Mouse (Mus musculus): ENCODE results near the gene Rbm15. TPM values are rescaled to one million over a fixed set of nuclear protein-coding genes. Genes with fewer than 3 reads are reported as not detected.

Rbm15 gene
- polyA plus RNA-seq (2016; fragmentation: Nextera tagmentation; extraction: Ambion mirVana), result 15.3 and 17.3 TPM in 2 replicates

DNA sequence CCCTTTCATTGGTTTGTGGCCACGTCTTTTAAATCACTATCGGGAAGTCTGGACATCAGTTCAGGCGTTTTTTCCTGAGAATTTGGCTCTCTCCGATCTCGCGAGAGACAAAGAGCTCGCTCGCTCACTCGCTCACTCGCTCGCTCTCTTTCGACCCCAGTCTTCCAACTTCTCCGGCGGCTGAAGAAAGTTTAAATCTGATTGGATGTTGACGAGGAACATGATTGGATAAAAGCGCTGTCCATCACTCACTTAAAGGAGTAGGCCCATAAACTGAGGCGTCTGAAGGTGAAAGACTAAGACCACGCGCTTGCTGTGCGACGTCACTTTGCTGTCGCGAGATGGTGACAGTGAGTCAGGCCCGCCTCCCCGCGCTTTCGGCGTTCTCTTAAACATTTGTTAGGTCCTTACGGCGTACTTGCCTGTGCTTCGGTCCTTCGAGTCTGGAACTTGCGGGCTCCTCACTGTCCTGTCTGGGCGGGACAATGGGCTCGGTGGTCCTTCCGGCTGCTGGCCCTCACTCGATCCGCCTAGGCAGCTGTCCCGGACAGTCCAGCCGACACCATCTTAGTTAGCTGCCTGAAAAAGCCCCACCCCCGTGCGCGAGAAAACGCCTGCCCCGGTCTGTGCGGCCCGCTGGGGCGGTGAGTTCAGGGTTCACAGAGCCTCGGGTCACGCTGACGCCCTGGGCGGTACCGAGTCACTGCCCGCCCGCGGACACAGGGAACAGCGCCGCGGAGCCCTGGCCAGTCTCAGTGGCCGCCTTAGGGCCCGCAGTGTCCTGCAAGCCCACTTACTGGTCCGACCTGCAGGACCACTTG lies at the start of gene Rbm15:
Gene Rbm15, minus strand, starts transcription at position 293 of the 821 bp plus-strand sequence.
- peak within 1 kb of the TSS; percentile 96 for H3K27ac ChIP-seq
- peak within 1 kb of the TSS; percentile 93 for H3K4me2 ChIP-seq
- H3K36me3 ChIP-seq (replicated peaks), result peaks cover 17% of the 10 kb centered on the region
- H3K27me3 ChIP-seq, result no peaks in the 10 kb centered on the region
- H3K9me3 ChIP-seq, result no peaks in the 10 kb centered on the region
- H3K4me3 ChIP-seq (replicated peaks), result peak within 1 kb of the TSS; percentile 96
- peak; percentile 93 for ATAC-seq (ENCODE audit: low FRiP score)
- under 1% methylated on average over 62 of the region's 62 CpGs for WGBS
- H3K4me1 ChIP-seq, result peaks cover 25% of the 10 kb centered on the region
- H3K9ac ChIP-seq, result peak within 1 kb of the TSS; percentile 92

DNA sequence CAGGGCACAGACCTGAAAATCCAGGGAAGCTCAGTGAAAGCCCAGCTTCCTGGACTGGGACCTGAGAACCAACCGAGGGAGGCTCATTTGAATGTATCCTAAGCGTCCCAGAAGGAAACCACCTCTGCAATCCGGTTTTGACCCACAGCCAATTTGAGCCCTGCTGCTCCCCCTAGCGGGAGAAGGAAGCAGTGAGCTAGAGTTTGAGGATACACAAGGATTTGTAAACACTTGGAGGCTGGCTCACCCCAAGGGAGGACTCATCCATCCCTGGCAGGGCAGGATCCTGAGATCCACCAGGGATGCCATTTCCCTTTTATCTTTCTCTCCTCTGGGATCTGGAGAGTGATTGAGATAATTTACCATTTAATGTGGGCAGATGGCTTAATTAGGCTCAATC lies 45.9 kb upstream of the Rbm15 start:
- H3K36me3 ChIP-seq (replicated peaks), result no peaks in the 10 kb centered on the region
- H3K9me3 ChIP-seq, result no peaks in the 10 kb centered on the region
- H3K4me2 ChIP-seq, result no peak overlapping the region
- no peak overlapping the region for H3K9ac ChIP-seq
- H3K27ac ChIP-seq, result no peak overlapping the region
- H3K27me3 ChIP-seq, result peaks cover 5% of the 10 kb centered on the region; the same call in 1 of the 2 replicates
- no peaks in the 10 kb centered on the region; the same call in 1 of the 2 replicates for H3K4me1 ChIP-seq
- no peak for ATAC-seq (ENCODE audit: low FRiP score)
- H3K4me3 ChIP-seq (replicated peaks), result no peak overlapping the region
- WGBS, result 8% methylated on average over 4 of the region's 4 CpGs

DNA sequence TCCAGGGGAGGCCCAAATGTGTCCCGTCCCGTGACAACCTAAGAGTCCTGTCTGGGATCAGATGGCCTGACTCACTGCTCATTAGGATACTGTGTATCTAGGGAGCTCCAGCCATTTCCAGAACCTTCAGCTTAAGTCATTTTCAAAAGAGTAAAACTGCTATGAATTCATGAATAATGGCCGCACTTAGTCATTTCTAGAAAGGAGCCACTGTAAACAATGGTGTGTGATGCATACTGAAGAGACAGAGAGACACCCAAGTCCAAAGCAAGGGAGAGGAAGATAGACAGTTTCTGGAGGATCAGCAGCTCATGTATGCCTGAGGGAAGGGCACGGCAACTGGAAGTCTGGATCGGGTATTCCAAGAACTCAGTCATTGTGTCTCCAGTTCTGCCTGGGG lies 45.2 kb upstream of the Rbm15 start:
- WGBS, result 89% methylated on average over 5 of the region's 5 CpGs
- Histone ChIP-seq H3K36me3 (replicated peaks) (no peaks in the 10 kb centered on the region), H3K9me3 (no peaks in the 10 kb centered on the region), H3K4me1 (no peaks in the 10 kb centered on the region; the same call in 1 of the 2 replicates), H3K4me3 (replicated peaks) (no peak overlapping the region), H3K27me3 (peaks cover 7% of the 10 kb centered on the region; the same call in 1 of the 2 replicates), H3K9ac (no peak overlapping the region), H3K27ac (no peak overlapping the region), H3K4me2 (no peak overlapping the region)
- no peak for ATAC-seq (ENCODE audit: low FRiP score)

DNA sequence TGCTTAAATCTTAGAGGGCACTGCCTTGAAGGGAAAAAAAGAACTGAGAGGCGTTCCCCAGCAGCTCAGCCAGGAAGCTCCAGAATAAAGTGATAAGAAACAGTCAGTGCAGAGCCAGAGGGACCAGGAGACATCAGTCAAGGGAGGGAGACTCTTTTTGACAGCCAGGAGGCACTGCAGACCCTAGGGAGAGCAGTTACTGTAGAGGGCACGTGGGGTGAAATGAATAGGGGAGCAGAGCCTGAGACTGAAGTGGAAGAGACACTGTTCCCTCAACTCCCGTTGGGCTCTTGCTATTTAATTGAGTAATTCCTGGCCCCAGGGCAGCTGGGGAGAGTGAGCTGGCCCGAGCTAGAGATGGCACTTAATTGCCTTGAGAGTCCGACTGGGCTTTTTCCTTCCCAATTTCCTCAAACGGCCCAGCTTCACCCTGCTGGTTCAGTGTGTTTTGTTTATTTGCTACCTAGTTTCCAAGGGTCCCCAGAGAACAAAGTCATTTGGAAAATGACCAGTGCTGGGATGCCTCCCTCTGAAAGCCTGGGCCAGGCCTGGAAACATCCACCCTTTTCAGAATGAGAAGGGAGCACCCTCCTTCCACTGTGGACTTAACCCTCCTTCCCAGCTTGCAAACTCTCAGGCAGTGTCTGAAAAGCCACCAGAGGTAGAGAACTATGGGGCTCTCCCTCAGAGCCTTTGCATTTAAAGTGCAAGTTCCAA lies 41.6 kb upstream of the Rbm15 start:
- H3K4me3 ChIP-seq (replicated peaks), result no peak overlapping the region
- H3K9ac ChIP-seq, result no peak overlapping the region
- ATAC-seq (ENCODE audit: low FRiP score), result no peak
- 12% methylated on average over 6 of the region's 6 CpGs for WGBS
- H3K4me2 ChIP-seq, result no peak overlapping the region
- peaks cover 7% of the 10 kb centered on the region; the same call in 1 of the 2 replicates for H3K27me3 ChIP-seq
- H3K4me1 ChIP-seq, result no peaks in the 10 kb centered on the region; the same call in 1 of the 2 replicates
- H3K9me3 ChIP-seq, result no peaks in the 10 kb centered on the region
- no peak overlapping the region for H3K27ac ChIP-seq
- H3K36me3 ChIP-seq (replicated peaks), result no peaks in the 10 kb centered on the region

DNA sequence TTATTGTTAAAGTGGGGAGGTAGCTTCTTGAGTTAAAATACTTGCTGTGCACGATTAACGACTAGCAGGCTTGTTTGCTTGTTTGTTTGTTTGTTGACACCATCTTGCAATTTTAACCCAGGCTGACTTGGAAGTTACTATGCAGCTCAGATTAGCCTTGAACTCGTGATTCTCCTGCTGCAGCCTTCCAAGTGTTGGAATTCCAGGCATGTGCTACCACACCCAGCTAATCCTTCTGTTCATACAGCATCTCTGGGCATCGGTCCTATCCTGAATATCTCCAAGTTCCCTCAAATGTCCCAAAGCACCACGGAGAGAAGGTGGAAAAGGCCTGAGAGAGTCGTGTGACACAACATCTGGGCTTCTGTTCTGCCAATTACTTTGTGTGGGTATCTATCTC lies 35.7 kb upstream of the Rbm15 start:
- 83% methylated on average over 6 of the region's 6 CpGs for WGBS
- no peak overlapping the region for H3K4me2 ChIP-seq
- no peak overlapping the region for H3K9ac ChIP-seq
- 0 out of 2 replicates have a peak, but pooled peaks cover 3% of the 10 kb centered on the region for H3K27me3 ChIP-seq
- no peak overlapping the region for H3K4me3 ChIP-seq (replicated peaks)
- H3K4me1 ChIP-seq, result peaks cover 3% of the 10 kb centered on the region; the same call in 1 of the 2 replicates
- H3K9me3 ChIP-seq, result no peaks in the 10 kb centered on the region
- H3K36me3 ChIP-seq (replicated peaks), result no peaks in the 10 kb centered on the region
- ATAC-seq (ENCODE audit: low FRiP score), result no peak
- no peak overlapping the region for H3K27ac ChIP-seq

DNA sequence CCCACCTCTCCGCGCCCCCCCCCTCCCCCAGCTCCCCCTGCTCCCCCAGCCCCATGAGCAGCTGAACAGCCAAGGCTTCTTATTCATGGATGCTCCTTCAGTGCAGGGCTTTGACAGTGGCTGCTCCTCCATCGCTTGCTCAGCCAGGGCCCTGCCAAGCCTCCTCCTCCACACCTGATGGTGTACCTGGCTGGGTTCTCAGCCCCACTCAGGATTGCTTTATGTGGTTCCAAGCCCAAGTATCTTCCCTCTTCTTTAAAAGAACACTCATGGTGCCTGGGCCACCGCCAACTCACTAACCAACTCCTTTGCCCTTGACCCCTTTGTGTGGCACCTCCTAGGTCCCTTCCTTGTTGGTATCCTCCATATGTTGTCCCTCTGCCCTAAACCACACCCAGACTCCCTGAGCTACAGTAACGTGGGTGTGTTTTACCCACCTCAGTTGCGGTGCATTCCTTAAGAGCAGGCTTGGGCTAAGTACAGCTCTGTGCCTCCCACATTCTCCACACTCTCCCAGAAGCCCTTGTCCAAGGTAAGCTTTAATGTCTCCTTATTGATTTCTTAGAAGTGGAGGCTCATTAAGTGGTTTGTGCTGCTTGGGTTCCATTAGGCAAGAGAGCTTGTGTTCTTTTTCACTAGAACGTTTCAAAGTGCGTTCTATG lies 34.6 kb upstream of the Rbm15 start:
- H3K4me3 ChIP-seq (replicated peaks), result no peak overlapping the region
- no peaks in the 10 kb centered on the region for H3K36me3 ChIP-seq (replicated peaks)

DNA sequence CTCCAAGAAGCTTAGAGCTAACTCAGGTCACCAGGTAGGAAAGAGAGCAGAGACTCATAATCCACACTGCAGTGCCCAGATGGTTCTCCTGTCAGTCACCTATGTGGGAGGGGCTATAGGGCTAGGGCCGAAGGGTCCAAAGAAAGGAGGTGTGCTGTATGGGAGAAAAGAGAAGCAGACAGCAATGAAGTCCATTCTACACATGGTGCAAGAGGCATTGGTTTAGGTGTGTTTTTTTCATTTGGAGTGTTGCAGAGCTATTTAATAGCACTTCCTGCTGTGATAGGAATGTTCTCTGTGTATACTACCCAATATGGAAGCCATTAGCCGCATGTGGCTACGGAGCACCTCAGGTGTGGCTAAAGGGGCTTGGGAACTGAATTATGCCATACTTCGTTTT lies 31.9 kb upstream of the Rbm15 start:
- Histone ChIP-seq H3K27ac (no peak overlapping the region), H3K4me2 (no peak overlapping the region), H3K9me3 (no peaks in the 10 kb centered on the region), H3K4me1 (peaks cover 3% of the 10 kb centered on the region; the same call in 1 of the 2 replicates), H3K9ac (no peak overlapping the region), H3K36me3 (replicated peaks) (no peaks in the 10 kb centered on the region), H3K27me3 (peaks cover 3% of the 10 kb centered on the region; the same call in 1 of the 2 replicates), H3K4me3 (replicated peaks) (no peak overlapping the region)
- no peak for ATAC-seq (ENCODE audit: low FRiP score)
- 83% methylated on average over 4 of the region's 4 CpGs for WGBS

More for the DNA sequence above, 34.6 kb upstream of the Rbm15 start:
- no peak overlapping the region for H3K27ac ChIP-seq
- ATAC-seq (ENCODE audit: low FRiP score), result no peak
- peaks cover 3% of the 10 kb centered on the region; the same call in 1 of the 2 replicates for H3K27me3 ChIP-seq
- H3K4me1 ChIP-seq, result peaks cover 3% of the 10 kb centered on the region; the same call in 1 of the 2 replicates
- no peak overlapping the region for H3K4me2 ChIP-seq
- WGBS, result 91% methylated on average over 8 of the region's 8 CpGs
- H3K9ac ChIP-seq, result no peak overlapping the region
- H3K9me3 ChIP-seq, result no peaks in the 10 kb centered on the region

DNA sequence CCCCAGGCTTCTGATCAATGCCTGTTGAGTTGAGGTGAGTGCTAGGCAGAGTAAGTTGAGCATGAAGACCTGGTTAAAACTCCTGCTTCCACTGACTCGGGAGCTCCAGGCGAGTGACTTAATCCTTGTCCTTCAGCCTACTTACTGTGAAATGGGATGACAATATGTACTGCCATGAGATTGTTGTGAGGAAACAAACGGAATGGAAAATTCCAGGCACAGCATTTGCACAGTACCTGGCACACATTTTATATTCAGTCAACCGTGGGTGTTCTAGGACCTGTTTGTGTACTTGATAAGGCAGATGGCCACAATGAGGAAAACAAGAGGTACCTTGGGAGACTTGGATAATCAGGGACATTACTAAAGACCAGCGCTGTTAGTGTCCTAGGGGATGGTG lies 29.9 kb upstream of the Rbm15 start:
- H3K36me3 ChIP-seq (replicated peaks), result no peaks in the 10 kb centered on the region
- peaks cover 3% of the 10 kb centered on the region; the same call in 1 of the 2 replicates for H3K4me1 ChIP-seq
- no peak overlapping the region for H3K27ac ChIP-seq
- H3K27me3 ChIP-seq, result peaks cover 3% of the 10 kb centered on the region; the same call in 1 of the 2 replicates
- WGBS, result 84% methylated on average over 5 of the region's 5 CpGs
- no peak overlapping the region for H3K4me2 ChIP-seq
- H3K9me3 ChIP-seq, result no peaks in the 10 kb centered on the region
- no peak overlapping the region for H3K9ac ChIP-seq
- ATAC-seq (ENCODE audit: low FRiP score), result no peak
- no peak overlapping the region for H3K4me3 ChIP-seq (replicated peaks)

DNA sequence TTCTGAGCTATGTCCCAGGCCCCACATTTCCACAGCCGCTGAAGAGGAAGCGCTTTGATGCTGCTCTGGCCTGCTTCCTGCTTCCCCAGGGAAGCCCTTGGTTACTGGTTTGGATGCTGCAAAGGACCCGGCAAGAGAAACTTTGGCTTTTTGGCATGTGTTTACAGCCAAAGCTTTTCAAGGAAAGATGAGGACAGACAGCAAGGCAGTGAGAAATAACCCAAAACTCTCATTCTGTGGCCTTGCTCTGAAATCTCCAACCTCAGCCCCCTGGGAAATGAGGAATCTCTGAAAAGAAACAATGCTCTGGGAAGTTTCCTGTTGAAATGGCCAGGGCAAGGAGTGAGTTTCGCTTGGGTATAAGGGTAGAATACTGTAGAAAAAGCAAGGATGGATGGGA lies 26.9 kb upstream of the Rbm15 start:
- Histone ChIP-seq H3K4me3 (replicated peaks) (no peak overlapping the region), H3K27me3 (peaks cover 3% of the 10 kb centered on the region; the same call in 1 of the 2 replicates), H3K4me2 (no peak overlapping the region), H3K36me3 (replicated peaks) (no peaks in the 10 kb centered on the region), H3K9ac (no peak overlapping the region), H3K27ac (no peak overlapping the region), H3K9me3 (no peaks in the 10 kb centered on the region), H3K4me1 (peaks cover 5% of the 10 kb centered on the region)
- no peak for ATAC-seq (ENCODE audit: low FRiP score)
- 78% methylated on average over 4 of the region's 4 CpGs for WGBS

DNA sequence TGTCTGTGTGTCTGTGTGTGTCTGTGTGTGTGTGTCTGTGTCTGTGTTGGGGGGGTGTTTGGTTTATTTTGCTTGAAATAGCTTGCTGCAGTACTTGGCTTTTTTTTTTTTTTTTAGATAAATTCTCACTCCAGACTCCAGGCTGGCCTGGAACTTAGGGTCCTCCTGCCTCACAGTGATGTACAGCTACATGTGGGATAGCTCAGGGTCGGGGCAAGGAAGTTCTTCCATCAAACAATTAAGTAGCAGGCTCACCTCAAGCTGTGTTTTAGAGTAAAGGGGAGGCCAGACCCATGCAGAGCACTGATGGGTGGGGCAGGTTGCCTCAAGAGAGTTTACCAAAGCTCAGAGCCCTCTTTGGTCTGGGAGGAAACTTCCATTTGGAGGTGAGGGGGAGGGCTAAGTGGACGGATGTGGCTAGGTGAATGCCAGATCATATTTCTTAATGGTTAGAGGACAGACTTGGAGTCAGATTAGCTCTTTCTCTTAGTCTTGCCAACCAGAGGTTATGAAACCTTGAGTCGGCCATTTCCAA lies 24.3 kb upstream of the Rbm15 start:
- no peak overlapping the region for H3K4me2 ChIP-seq
- ATAC-seq (ENCODE audit: low FRiP score), result no peak
- peaks cover 3% of the 10 kb centered on the region; the same call in 1 of the 2 replicates for H3K27me3 ChIP-seq
- H3K4me1 ChIP-seq, result peaks cover 5% of the 10 kb centered on the region
- WGBS, result 55% methylated on average over 3 of the region's 3 CpGs
- no peaks in the 10 kb centered on the region for H3K9me3 ChIP-seq
- no peak overlapping the region; the same call in 1 of the 2 replicates for H3K9ac ChIP-seq
- H3K4me3 ChIP-seq (replicated peaks), result no peak overlapping the region
- no peaks in the 10 kb centered on the region for H3K36me3 ChIP-seq (replicated peaks)
- H3K27ac ChIP-seq, result no peak overlapping the region

DNA sequence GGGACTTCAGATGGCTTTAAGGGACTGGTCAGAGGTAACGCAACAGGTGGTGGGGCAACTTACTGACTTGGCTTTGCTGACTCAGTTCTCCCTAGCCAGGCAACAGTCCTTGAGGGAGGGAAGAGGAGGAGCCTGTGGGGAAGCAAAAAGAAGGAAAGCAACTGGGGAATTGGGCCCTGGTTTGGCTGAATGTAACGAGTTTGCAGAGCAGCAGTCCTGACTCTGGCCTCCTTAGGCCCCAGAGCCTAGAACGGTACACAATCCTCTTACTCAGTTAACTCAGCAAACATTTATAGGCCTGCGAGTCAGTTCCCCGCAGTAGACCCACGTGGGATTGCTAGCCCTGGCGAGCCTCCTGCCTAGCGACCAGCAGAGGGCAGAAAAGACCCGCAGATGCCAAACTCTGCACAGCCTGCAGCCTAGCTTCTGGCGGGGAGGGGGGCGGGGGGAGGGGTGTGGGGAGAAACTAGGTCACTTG lies 23.5 kb upstream of the Rbm15 start:
- peaks cover 5% of the 10 kb centered on the region for H3K4me1 ChIP-seq
- H3K4me3 ChIP-seq (replicated peaks), result no peak overlapping the region
- 1% methylated on average over 11 of the region's 11 CpGs for WGBS
- peak overlapping the region; percentile 28; the same call in 1 of the 2 replicates for H3K4me2 ChIP-seq
- peak; percentile 90 for ATAC-seq (ENCODE audit: low FRiP score)
- no peaks in the 10 kb centered on the region for H3K36me3 ChIP-seq (replicated peaks)
- no peak overlapping the region for H3K27ac ChIP-seq
- H3K9ac ChIP-seq, result 0 out of 2 replicates have a peak overlapping the region, but pooled peaks have one; percentile 2
- H3K9me3 ChIP-seq, result no peaks in the 10 kb centered on the region
- peaks cover 3% of the 10 kb centered on the region; the same call in 1 of the 2 replicates for H3K27me3 ChIP-seq
